Mouse (Mus musculus) monocyte, adult 2 months (primary cell): ENCODE data around the gene Cyp46a1.

Experiments
- DNase-seq, 2 experiments: peaks; one replicate each; pipeline ENCODE4 v3.0.0; 2022; ENCODE audit warnings: low spot score in 2 of 2, low read depth in 1 of 2

Gene Cyp46a1

GRCm38 (mm10) chr12:108396081-108396947 is 62.1 kb downstream of the Cyp46a1 start:
- DNase-seq = no peak

GRCm38 (mm10) chr12:108398681-108399080 is 64.5 kb downstream of the Cyp46a1 start:
- DNase-seq = no peak

GRCm38 (mm10) chr12:108399191-108399590 is 65.0 kb downstream of the Cyp46a1 start:
- no peak for DNase-seq

GRCm38 (mm10) chr12:108400951-108401350 is 66.8 kb downstream of the Cyp46a1 start:
- DNase-seq = no peak

- DNase-seq = no peak
Measured at GRCm38 (mm10) chr12:108403957-108404356, 69.8 kb downstream of the Cyp46a1 start.

- no peak for DNase-seq
Measured at GRCm38 (mm10) chr12:108409100-108409499, 74.9 kb downstream of the Cyp46a1 start.

- no peak for DNase-seq
Measured at GRCm38 (mm10) chr12:108410416-108411208, 76.4 kb downstream of the Cyp46a1 start.
